Mouse (Mus musculus) spleen, postnatal 10 days (tissue): ENCODE data around the gene Pld6.
A peak's percentile ranks its signal among the peaks of the same experiment; 100 is the strongest.
"Not testable (repeated sequence)": the region's sequence is repeated elsewhere in the genome, so short reads cannot be mapped to it uniquely, and the experiment has no call there.

ENCODE experiments used
- DNase-seq, 2 experiments: peaks; one replicate each; pipeline ENCODE4 v3.0.0; 2021 to 2022; ENCODE audit warnings: low spot score in 2 of 2

Gene Pld6

DNA sequence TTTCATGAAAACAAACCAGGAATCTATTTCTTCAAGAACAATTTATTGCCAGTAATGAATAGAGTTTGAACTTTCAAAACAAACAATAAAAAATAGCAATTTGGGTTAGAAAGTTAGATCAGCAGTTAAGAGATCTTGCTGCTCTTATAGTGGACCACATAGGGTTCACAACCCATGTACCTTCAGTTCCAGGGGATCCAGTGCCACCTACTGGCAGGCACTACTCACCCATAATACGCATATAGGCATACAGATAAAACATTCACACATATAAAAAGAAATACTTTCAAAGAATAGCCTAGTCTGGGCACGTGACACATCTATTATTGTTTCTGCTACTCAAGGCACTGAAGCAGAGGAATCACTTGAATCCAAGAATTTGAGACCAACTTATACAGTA lies 40.8 kb downstream of the Pld6 start:
- peak in 1 of 2 experiments; percentile 67 for DNase-seq

DNA sequence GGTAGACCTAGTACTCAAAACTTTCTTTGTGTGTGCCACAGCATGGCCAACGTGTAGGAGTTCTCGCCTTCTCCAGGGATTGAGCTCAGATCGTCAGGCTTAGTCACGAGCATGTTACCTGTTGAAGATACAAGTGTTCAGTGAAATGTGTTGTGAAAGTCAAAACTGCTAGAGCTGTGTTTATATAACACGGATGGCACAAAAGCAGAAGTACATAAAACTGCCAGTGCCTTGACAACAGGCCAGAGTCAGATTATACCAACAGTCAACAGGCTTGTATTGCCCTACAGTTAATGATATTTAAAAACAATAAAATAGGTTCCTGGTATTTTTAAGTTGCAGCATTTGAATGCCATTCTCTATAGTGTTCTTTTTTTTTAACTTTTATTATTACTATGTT lies 41.6 kb downstream of the Pld6 start:
- no peak for DNase-seq

DNA sequence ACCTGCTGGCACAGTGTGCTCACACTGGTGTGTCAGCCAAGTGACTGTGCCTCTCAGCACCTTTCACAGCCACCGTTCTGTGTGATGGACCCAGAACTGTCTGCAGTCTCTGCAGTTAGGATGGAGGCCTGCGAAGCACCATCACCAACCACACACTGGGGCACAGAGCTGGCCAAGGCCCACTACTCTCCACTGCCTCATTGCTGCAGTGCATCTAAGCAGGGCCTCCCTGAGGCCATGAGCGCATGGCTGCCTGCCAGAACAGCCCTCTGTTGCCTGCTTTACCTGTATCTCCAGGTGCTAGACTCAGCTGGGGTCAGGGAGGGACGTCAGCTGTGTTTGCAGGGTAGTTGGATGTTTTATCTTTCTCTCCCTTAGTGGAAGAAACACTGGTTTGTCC lies 43.1 kb downstream of the Pld6 start:
- no peak for DNase-seq

DNA sequence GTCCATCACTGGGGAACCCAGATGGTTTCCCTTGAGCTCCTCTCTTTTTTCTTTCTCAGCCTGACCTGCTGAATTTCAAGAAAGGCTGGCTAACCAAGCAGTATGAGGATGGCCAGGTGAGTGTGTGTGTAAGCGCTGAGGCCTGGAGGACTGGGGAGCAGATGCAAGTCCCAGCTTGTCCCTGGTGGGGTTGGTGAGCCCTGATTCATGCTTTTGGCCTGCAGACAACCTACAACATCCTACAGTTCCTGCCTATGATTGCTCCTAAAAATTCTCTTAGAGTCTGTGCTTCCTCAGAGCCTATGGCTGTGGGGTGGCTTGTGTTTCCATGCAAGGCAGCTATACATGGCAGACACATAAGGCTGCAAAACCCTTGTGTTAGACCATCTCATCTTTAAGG lies 43.7 kb downstream of the Pld6 start:
- DNase-seq = no peak

DNA sequence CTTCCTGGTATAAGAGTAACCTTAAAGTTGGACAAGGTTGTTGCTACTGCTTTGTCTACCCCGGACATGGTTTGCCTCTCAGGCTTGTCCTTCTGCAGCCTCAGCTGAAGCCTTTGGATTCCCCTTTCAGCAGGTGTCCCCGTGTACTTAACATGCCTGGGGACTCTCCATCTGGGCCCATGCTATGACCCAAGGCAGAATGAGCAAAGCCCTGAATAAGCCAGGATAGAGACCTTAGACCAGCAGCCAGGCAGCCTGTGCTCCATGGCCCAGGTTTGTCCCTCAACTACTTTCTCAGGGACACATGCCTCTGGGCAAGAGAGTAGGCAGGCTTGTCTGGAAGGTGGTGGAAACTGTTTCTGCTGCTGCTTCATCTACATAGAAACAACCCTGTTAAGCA lies 44.1 kb downstream of the Pld6 start:
- DNase-seq = no peak

DNA sequence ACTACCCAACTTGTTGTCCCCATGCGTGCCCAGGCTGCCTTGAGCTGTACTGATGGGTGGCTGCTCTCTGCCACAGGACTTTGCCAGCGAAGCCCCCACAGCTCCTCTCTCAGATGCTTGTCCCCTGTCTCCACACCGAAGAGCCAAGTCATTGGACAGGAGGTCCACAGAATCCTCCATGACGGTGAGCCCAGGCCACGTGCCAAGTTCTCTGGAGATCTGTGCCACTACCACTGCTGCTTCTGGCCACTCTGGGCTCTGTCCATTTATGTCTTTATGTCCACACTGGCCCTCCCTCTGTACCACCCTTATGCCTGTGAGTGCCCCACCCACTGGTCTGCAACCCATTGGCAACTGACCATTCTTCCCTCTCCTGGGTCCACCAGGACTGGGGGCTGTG lies 45.5 kb downstream of the Pld6 start:
- DNase-seq = no peak

DNA sequence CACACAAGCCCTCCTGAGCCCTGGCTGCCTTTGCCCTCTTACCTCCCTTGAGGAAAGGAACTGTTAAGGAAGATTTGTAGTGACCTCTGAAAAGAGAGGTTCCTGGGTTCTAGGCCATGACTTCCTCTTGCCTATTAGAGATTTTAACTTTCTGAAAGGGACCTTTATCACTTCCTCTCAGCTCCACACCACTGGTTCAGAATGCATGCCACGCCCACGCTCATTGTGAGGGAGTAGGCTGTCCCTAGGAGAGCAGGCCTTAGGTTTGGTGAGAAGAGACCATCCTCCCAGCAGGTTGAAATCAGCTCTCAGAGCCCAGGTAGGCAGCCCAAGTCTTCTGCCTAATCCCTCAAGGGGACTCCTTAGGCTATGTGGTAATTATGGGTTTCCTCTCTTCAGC lies 47.4 kb downstream of the Pld6 start:
- DNase-seq = peak in 1 of 2 experiments; percentile 55

DNA sequence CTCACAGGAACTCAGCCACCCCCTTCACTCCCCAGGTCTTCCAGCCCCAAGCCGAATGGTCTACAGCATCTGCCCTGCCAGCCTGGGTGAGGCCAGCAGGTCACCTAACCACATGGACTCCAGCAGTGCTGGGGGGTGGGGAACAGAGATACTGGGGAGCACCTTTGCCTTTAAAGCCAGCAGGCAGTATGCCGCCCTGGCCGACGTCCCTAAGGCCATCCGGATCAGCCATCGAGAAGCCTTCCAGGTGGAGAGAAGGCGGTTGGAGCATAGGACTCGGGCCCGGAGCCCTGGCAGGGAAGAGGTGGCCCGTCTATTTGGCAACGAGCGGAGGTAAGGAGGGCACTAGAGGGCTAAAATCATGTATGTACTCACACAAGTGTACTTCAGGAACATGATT lies 50.2 kb downstream of the Pld6 start:
- DNase-seq = no peak

DNA sequence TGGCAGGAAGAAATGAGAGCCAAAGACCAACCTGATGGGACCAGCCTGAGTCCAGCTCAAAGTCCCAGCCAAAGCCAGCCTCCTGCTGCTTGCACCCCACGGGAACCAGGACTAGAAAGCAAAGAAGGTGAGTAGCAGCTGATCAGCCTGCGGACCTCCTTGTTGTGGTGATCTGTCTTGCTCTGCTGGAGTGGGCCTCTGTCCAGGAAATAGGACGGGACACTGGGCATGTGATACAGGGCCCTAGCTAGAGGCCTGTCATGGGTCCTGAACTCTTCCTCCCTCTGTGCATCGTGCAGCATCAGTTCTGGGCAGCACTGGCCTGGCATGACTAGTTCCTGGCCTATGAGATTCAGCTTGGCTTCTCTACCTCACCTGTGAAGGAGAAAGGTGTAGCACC lies 51.5 kb downstream of the Pld6 start:
- DNase-seq = not testable (repeated sequence)

DNA sequence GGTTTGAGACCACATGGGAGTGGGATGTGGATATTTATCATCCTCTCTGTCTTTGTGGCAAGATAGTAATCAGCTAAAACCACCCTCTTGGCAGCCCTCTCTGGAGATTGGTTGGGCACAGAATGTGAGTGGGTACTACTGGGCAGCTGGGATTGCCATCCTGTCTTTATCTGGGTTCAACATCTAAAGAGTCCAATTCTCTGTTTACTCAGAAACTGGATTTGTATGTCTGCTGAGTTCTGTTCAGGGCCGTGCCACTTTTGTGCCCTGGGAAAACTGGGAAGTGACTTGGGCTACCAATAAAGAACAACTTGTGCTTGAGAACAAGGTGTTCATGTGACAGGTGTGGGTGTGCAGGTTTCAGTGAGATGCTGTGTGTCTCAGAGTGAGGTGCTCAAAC lies 53.1 kb downstream of the Pld6 start:
- no peak for DNase-seq
